Mouse (Mus musculus): Measurements from ENCODE around the gene Elmo1. TPM values are rescaled to one million over a fixed set of nuclear protein-coding genes. Genes with fewer than 3 reads are reported as not detected.

Gene Elmo1
- polyA plus RNA-seq, 1 experiment: 11.3 TPM

- DNase-seq (ENCODE audit: low read depth, low spot score): no peak
- 16% methylated on average over 1 of the region's 1 CpGs for WGBS
These were observed 27.3 kb downstream of the Elmo1 start for GRCm38 (mm10) chr13:20117691-20118090.

DNA sequence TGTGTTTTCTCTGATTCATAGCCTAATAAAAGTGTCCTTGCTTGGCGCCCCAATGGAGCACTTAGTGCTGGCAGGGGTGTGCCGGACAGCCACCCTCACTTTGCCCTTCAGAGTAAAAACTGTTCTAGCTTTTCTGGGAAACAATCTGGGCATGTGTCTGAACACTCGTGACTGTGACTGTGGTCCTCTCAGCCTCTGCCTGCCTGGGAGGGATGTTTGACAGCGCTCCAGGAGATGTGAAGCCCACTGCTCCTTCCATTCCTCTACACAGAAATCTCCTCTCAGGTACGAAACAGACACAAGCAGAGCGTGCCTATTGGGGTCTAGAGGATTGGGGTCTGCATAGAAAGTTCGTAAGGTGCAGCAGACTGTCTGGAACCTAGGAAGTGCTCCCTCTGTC is 28.5 kb downstream of the Elmo1 start:
- no peak for DNase-seq (ENCODE audit: low read depth, low spot score)
- 80% methylated on average over 7 of the region's 7 CpGs for WGBS

- DNase-seq (ENCODE audit: low read depth, low spot score): no peak
- WGBS: 17% methylated on average over 5 of the region's 5 CpGs
These were observed 30.3 kb downstream of the Elmo1 start for GRCm38 (mm10) chr13:20120723-20121122.

GRCm38 (mm10) chr13:20121385-20122043 is 31.1 kb downstream of the Elmo1 start:
- 46% methylated on average over 8 of the region's 8 CpGs for WGBS

GRCm38 (mm10) chr13:20123975-20124374 is 33.6 kb downstream of the Elmo1 start:
- DNase-seq (ENCODE audit: low read depth, low spot score): no peak
- 26% methylated on average over 3 of the region's 3 CpGs for WGBS

More at GRCm38 (mm10) chr13:20121385-20122043, 31.1 kb downstream of the Elmo1 start:
- DNase-seq (ENCODE audit: low read depth, low spot score): no peak

DNA sequence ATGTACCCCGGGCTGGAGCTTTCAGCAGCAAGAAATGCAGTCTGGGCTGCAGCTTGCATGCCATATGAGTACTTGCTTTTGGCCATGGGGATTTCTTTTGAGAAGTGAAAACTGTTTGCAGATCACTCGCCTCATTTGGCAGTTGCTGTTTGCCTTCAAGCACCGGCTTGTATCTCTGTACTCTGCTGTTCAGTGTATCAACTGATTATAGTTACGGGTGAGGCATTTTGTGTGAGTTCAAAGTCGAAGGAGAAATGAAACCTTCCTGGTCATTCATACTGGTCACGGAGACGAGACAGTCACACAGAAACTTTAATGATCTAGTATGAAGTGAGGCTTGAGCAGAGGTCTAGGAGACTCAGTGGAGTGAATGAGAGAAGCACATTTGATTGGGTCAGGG is 34.6 kb downstream of the Elmo1 start:
- WGBS: 27% methylated on average over 7 of the region's 7 CpGs
- DNase-seq (ENCODE audit: low read depth, low spot score): peak; percentile 73

- 39% methylated on average over 10 of the region's 10 CpGs for WGBS
- DNase-seq (ENCODE audit: low read depth, low spot score): no peak
These were observed 35.4 kb downstream of the Elmo1 start for GRCm38 (mm10) chr13:20125845-20126244.

- DNase-seq (ENCODE audit: low read depth, low spot score): no peak
- WGBS: 82% methylated on average over 4 of the region's 4 CpGs
These were observed 37.2 kb downstream of the Elmo1 start for GRCm38 (mm10) chr13:20127553-20127952.

DNA sequence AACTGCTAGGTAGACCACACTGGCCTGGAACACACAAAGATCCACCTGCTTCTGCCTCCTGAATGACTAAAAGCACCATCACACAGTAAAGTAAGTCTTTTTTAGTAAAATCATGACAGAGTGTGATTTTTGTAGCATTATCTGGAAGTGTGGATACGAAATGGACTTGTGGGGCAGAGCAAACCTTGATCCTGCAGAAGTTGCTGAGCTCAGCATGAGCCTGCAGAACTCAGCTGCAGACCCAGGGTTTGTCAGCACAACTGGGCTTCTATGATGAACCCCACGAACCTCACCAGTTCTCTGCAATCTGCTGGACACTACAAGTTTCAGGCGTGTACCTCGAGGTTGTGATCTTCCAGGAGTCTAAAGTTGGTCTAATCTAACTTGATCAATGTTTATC is 37.7 kb downstream of the Elmo1 start:
- DNase-seq (ENCODE audit: low read depth, low spot score): no peak
- 65% methylated on average over 4 of the region's 4 CpGs for WGBS

- WGBS: 78% methylated on average over 3 of the region's 3 CpGs
- DNase-seq (ENCODE audit: low read depth, low spot score): no peak
These were observed 40.3 kb downstream of the Elmo1 start for GRCm38 (mm10) chr13:20130731-20131130.

- WGBS: 47% methylated on average over 5 of the region's 5 CpGs
- peak; percentile 85 for DNase-seq (ENCODE audit: low read depth, low spot score)
These were observed 41.1 kb downstream of the Elmo1 start for GRCm38 (mm10) chr13:20131322-20131997.

DNA sequence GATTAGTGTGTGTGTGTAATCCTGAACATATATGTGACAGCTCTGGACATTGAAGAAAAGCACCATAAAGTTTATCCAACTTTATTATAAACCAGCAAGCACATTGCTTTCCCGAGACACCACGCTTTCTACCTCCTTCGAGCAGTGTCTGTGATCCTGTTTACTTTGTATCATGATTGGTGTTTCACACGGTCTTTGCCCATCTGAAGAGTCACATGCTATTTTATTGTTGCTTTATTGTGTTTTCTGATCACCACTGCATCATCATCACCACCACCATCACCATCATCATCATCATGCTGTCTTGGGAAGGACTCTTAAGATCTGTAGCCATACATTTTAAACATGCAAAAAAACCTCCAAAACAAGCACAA is 41.6 kb downstream of the Elmo1 start:
- 35% methylated on average over 4 of the region's 4 CpGs for WGBS

DNA sequence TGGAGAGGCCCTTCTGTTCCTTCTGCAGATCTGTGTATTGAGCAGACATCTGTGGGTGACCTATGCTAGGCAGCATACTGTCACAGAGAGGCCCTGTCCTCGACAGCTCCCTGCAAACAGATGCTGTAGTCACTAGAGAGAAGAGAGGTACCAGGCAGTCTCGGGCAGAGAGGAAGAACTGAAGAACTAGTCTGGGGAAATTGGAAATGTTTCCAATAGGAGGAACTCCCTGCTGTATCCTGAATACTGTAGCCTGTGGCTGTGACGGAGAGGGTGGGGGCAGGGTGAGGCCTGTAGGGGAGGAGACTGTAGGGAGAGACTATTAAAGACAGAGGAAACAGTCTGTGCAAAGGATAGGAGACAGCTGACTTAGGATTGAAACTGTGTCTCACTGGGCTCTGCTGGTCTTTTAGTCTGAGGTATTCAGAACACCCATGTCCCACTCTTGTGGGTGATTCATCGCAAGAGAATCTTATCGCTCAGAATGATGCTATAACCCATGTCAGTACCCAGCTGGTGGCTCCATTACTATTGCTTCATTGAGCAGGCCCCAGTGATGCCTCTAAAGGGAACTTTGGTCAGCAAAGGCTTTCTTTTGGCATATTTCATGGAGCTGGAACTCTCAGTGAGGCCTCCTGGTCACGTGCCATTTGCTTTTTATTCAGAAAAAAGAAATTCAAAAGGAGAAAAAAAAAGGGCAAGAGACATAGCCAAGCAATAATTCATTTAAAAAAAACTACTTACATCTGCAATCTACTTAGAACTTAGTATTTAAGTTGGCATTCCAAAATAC is 43.4 kb downstream of the Elmo1 start:
- WGBS: 18% methylated on average over 6 of the region's 6 CpGs
- DNase-seq (ENCODE audit: low read depth, low spot score): no peak

More for the DNA sequence above, 41.6 kb downstream of the Elmo1 start:
- DNase-seq (ENCODE audit: low read depth, low spot score): no peak

GRCm38 (mm10) chr13:20134395-20135225 is 44.2 kb downstream of the Elmo1 start:
- 73% methylated on average over 18 of the region's 18 CpGs for WGBS
- no peak for DNase-seq (ENCODE audit: low read depth, low spot score)

DNA sequence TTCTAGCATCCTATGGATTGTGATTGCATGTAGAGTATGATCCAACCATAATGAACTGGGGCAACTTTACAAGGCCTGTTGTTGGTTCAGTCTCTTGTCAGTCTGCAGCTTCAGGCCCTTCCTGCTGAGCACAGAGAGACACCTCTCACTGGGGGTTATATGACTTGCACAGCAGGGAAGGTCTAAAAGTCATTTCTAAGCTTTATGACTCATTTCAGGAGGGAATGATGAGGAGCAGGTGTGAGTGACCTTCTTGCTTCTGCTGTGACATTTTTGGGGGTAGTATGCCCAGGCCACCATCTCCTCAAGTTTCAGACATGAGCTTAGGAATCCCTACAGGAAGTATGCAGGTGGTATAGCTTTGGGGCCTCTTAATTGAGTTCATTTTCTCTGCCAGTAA is 46.4 kb downstream of the Elmo1 start:
- no peak for DNase-seq (ENCODE audit: low read depth, low spot score)

GRCm38 (mm10) chr13:20138466-20138865 is 48.1 kb downstream of the Elmo1 start:
- no peak for DNase-seq (ENCODE audit: low read depth, low spot score)
- WGBS: 47% methylated on average over 3 of the region's 3 CpGs

DNA sequence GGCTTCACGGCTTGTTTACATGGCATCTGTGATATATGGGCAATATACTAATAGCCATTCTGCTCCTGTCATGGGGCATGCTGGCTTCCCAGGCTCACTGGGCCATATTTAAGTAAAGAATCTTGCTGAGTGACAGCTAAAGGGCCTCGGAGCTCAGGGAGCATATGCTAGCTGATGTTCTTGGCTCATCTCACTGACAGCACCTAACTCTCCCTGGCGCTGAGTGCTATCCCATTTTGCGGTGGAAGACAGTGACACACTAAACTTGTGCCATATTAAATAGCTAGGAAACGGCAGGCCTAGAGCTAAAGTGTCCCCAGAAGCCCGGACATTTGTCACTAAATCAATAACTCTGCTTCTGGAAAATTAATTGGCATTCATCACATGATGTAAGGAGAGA is 48.7 kb downstream of the Elmo1 start:
- 75% methylated on average over 6 of the region's 6 CpGs for WGBS
- no peak for DNase-seq (ENCODE audit: low read depth, low spot score)

DNA sequence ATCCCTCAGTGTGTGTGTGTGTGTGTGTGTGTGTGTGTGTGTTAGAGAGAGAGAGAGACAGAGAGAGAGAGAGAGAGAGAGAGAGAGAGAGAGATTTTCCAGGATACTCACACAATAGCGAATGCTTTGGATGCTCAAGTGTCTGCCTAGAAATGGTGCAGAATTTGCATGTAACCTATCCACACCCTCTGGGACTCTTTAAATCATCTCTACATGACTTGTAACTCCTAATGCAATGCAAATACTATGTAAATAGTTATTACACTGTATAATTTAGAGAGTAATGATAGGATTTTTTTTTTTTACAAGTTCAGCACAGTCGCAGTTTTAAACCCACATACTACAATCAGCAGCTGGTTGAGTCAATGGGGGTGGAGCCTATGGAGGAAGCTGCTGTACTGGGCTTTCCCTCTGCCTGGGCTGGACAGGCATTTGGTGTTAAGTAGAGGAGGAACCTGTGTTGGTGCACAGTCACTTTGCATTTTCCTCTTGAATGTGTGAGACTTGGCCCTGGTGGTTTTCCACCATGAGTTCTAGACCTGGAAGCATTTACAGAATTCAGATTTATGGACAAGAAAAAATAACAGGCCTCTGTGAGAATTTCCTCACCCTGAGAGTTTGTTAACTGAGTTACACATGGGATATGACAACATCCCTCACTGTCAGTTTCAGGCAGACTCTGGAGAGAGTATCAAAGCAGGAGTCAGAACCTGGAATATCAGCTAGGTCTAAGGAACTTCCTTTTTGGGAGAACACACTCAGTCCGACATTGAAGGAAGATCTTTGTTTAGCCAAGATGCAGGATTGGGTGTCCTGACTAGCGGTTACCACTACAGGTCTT is 49.6 kb downstream of the Elmo1 start:
- 62% methylated on average over 4 of the region's 4 CpGs for WGBS
- DNase-seq (ENCODE audit: low read depth, low spot score): no peak

DNA sequence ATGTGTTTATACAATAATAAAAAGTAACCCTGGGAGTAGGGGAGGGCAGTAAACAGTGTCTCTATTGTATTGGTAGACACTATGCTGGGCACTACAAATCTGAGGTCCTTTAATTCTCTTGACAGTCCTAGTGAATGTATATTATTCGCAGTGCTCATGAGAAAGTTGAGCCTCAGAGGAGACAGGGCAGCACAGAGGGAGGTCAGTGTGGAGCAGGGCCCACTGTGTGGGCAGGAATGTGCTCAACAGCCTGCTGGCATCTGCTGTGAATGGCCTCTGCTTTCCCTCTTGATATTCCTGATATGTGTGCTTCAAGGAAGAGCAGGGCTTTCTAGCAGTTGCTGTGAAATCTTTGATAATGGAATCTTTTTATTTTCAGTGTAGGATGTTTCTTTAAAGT is 52.2 kb downstream of the Elmo1 start:
- DNase-seq (ENCODE audit: low read depth, low spot score): no peak
- 20% methylated on average over 1 of the region's 1 CpGs for WGBS
